Mouse (Mus musculus) stomach, embryonic 16.5 days (tissue): ENCODE measurements around the gene St8sia1. TPM values are rescaled to one million over a fixed set of nuclear protein-coding genes. Genes with fewer than 3 reads are reported as not detected.

Experiments used
- ATAC-seq: fragments of 200-750 bp; cut with Nextera tagmentation; 2 replicates; pipeline ENCODE4 v1.8.0; 2017; ENCODE audit warnings: moderate number of reproducible peaks, moderate TSS enrichment; ENCODE audit not compliant: insufficient read depth, low FRiP score
- H3K27ac ChIP-seq: fragments of 300-500 bp; sonication (generic); 2 replicates; pipeline ENCODE4 v1.5.1; 2014; ENCODE audit warnings: low read length
- H3K27me3 ChIP-seq: fragments of 300-500 bp; sonication (generic); 2 replicates; pipeline ENCODE4 v1.6.1; 2014; ENCODE audit warnings: low read length, control low read depth, mixed read lengths; ENCODE audit not compliant: control insufficient read depth, insufficient read depth
- H3K36me3 ChIP-seq: fragments of 300-500 bp; sonication (generic); 2 replicates; pipeline ENCODE4 v1.6.1; 2014; ENCODE audit warnings: low read length; ENCODE audit not compliant: control insufficient read depth, insufficient read depth
- H3K4me1 ChIP-seq: fragments of 300-500 bp; sonication (generic); 2 replicates; pipeline ENCODE4 v1.6.1; 2014; ENCODE audit warnings: low read length, control low read depth, mixed read lengths; ENCODE audit not compliant: control insufficient read depth, insufficient read depth
- H3K4me2 ChIP-seq: fragments of 300-500 bp; sonication (generic); 2 replicates; pipeline ENCODE4 v1.6.1; 2014; ENCODE audit warnings: low read depth, low read length, mixed read lengths
- H3K4me3 ChIP-seq: fragments of 300-500 bp; sonication (generic); replicated peaks from 2 replicates; pipeline ENCODE4 v1.5.1; 2014; ENCODE audit warnings: mild to moderate bottlenecking, low read length
- H3K9ac ChIP-seq: fragments of 300-500 bp; sonication (generic); 2 replicates; pipeline ENCODE4 v1.6.1; 2014; ENCODE audit warnings: low read length
- H3K9me3 ChIP-seq: fragments of 300-500 bp; sonication (generic); replicated peaks from 2 replicates; pipeline ENCODE4 v1.6.1; 2016; ENCODE audit warnings: low read length, control low read depth; ENCODE audit not compliant: control insufficient read depth
- WGBS: fragments of 180-500 bp; shearing (Covaris S2); extraction: QIAGEN DNeasy Blood & Tissue Kit; methylation state at CpG from one replicate; pipeline ENCODE4 v1.1.7; 2014; 5-methylcytosine and 5-hydroxymethylcytosine counted together
- polyA plus RNA-seq: library from polyadenylated mRNA; unstranded; fragments of >200 nt; fragmentation: Nextera tagmentation; extraction: Ambion mirVana; gene quantifications from 2 replicates; pipeline ENCODE4 v1.2.1, GENCODE M21; 2015

St8sia1 gene
- polyA plus RNA-seq, 1 experiment from 2014 or later = 1.1 TPM

- H3K9ac ChIP-seq = no peak overlapping the region
- no peak for ATAC-seq
Observed at GRCm38 (mm10) chr6:142834911-142835310, 129.3 kb downstream of the St8sia1 start.

GRCm38 (mm10) chr6:142831706-142832105 is 132.5 kb downstream of the St8sia1 start:
- no peak for ATAC-seq
- 73% methylated on average over 3 of the region's 3 CpGs for WGBS
- H3K27ac ChIP-seq = no peak overlapping the region

More at GRCm38 (mm10) chr6:142834911-142835310, 129.3 kb downstream of the St8sia1 start:
- no peak overlapping the region for H3K27ac ChIP-seq
- no peak overlapping the region for H3K4me2 ChIP-seq
- WGBS = 57% methylated on average over 4 of the region's 4 CpGs
- H3K27me3 ChIP-seq = no peaks in the 10 kb centered on the region
- H3K9me3 ChIP-seq = no peaks in the 10 kb centered on the region
- no peaks in the 10 kb centered on the region for H3K4me1 ChIP-seq
- H3K4me3 ChIP-seq = no peak overlapping the region
- no peaks in the 10 kb centered on the region for H3K36me3 ChIP-seq

GRCm38 (mm10) chr6:142831243-142831642 is 133.0 kb downstream of the St8sia1 start:
- Histone ChIP-seq H3K9ac (no peak overlapping the region), H3K4me2 (no peak overlapping the region), H3K27ac (no peak overlapping the region), H3K4me3 (no peak overlapping the region), H3K36me3 (no peaks in the 10 kb centered on the region), H3K27me3 (no peaks in the 10 kb centered on the region), H3K9me3 (no peaks in the 10 kb centered on the region), H3K4me1 (no peaks in the 10 kb centered on the region)
- no peak for ATAC-seq
- WGBS = 21% methylated on average over 8 of the region's 8 CpGs

More at GRCm38 (mm10) chr6:142831706-142832105, 132.5 kb downstream of the St8sia1 start:
- H3K9ac ChIP-seq = no peak overlapping the region
- H3K27me3 ChIP-seq = no peaks in the 10 kb centered on the region
- H3K36me3 ChIP-seq = no peaks in the 10 kb centered on the region
- H3K9me3 ChIP-seq = no peaks in the 10 kb centered on the region
- no peak overlapping the region for H3K4me3 ChIP-seq
- no peak overlapping the region for H3K4me2 ChIP-seq
- no peaks in the 10 kb centered on the region for H3K4me1 ChIP-seq

GRCm38 (mm10) chr6:142830221-142830620 is 134.0 kb downstream of the St8sia1 start:
- WGBS = 87% methylated on average over 3 of the region's 3 CpGs
- no peak overlapping the region for H3K9ac ChIP-seq
- no peaks in the 10 kb centered on the region for H3K9me3 ChIP-seq
- no peaks in the 10 kb centered on the region for H3K4me1 ChIP-seq
- no peak overlapping the region for H3K4me3 ChIP-seq
- H3K36me3 ChIP-seq = no peaks in the 10 kb centered on the region
- no peak for ATAC-seq
- H3K4me2 ChIP-seq = no peak overlapping the region
- H3K27me3 ChIP-seq = no peaks in the 10 kb centered on the region
- H3K27ac ChIP-seq = no peak overlapping the region

DNA sequence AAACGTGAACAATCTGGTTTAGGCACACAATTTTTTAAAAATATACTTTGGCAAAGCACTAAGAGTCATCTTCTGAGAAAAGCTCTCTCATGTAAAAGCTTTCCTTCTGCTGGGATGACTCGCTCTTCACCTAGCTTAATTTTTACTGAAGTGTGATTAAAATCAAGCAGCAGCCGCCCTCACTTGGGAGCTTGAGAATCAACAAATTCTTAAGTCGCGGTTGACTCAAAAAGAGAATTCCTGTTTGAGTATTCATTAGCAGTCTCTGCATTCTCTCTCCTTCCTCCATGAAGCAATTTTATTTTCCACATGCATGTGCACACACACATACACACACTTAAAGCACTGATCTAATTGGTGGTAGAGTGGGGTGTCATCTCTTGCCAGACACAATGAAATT is 138.8 kb downstream of the St8sia1 start:
- WGBS = 78% methylated on average over 5 of the region's 5 CpGs
- ATAC-seq = no peak

GRCm38 (mm10) chr6:142823008-142823787 is 141.1 kb downstream of the St8sia1 start:
- no peaks in the 10 kb centered on the region for H3K27me3 ChIP-seq
- no peak overlapping the region for H3K4me2 ChIP-seq
- ATAC-seq = no peak
- no peak overlapping the region for H3K4me3 ChIP-seq
- WGBS = 61% methylated on average over 5 of the region's 5 CpGs
- H3K4me1 ChIP-seq = no peaks in the 10 kb centered on the region
- no peaks in the 10 kb centered on the region for H3K9me3 ChIP-seq
- no peaks in the 10 kb centered on the region for H3K36me3 ChIP-seq
- no peak overlapping the region for H3K27ac ChIP-seq
- no peak overlapping the region for H3K9ac ChIP-seq

More for the DNA sequence above, 138.8 kb downstream of the St8sia1 start:
- H3K4me2 ChIP-seq = no peak overlapping the region
- no peak overlapping the region for H3K9ac ChIP-seq
- no peaks in the 10 kb centered on the region for H3K9me3 ChIP-seq
- no peak overlapping the region for H3K4me3 ChIP-seq
- H3K36me3 ChIP-seq = no peaks in the 10 kb centered on the region
- H3K4me1 ChIP-seq = no peaks in the 10 kb centered on the region
- no peaks in the 10 kb centered on the region for H3K27me3 ChIP-seq
- no peak overlapping the region for H3K27ac ChIP-seq

GRCm38 (mm10) chr6:142818306-142818705 is 145.9 kb downstream of the St8sia1 start:
- Histone ChIP-seq H3K9ac (no peak overlapping the region), H3K4me1 (no peaks in the 10 kb centered on the region), H3K27ac (no peak overlapping the region), H3K36me3 (no peaks in the 10 kb centered on the region), H3K4me2 (no peak overlapping the region), H3K27me3 (no peaks in the 10 kb centered on the region), H3K4me3 (no peak overlapping the region), H3K9me3 (no peaks in the 10 kb centered on the region)
- 94% methylated on average over 10 of the region's 10 CpGs for WGBS
- no peak for ATAC-seq

DNA sequence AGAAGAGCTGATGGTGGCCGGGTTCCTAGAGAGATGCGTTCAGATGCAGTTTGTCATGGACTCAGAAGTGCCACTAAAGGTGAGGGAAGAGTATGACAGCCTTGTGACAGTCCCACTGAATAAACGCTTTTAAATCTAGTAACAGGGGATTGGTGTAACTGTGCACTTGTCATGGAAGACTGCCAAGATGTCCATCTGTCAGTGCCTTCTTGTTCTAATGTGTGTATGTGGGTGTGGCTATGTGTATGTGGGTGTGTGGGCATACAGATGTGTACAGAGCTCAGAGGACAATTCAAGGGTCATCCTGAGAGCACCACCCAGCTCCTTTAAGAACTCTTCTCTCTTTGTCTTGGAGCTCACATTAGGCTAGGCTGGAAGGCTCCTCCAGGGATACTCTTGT is 148.7 kb downstream of the St8sia1 start:
- no peak overlapping the region for H3K9ac ChIP-seq
- ATAC-seq = no peak
- no peak overlapping the region for H3K27ac ChIP-seq

GRCm38 (mm10) chr6:142814495-142814921 is 149.7 kb downstream of the St8sia1 start:
- H3K9ac ChIP-seq = peak overlapping the region; percentile 64
- H3K27ac ChIP-seq = no peak overlapping the region
- ATAC-seq = peak; percentile 46
- peak overlapping the region; percentile 78 for H3K4me2 ChIP-seq
- H3K9me3 ChIP-seq = no peaks in the 10 kb centered on the region
- H3K4me3 ChIP-seq = peak overlapping the region; percentile 49
- WGBS = 3% methylated on average over 15 of the region's 15 CpGs
- H3K36me3 ChIP-seq = no peaks in the 10 kb centered on the region
- no peaks in the 10 kb centered on the region for H3K4me1 ChIP-seq
- no peaks in the 10 kb centered on the region for H3K27me3 ChIP-seq

More for the DNA sequence above, 148.7 kb downstream of the St8sia1 start:
- no peaks in the 10 kb centered on the region for H3K9me3 ChIP-seq
- H3K4me2 ChIP-seq = no peak overlapping the region
- H3K4me3 ChIP-seq = no peak overlapping the region
- H3K4me1 ChIP-seq = no peaks in the 10 kb centered on the region
- H3K36me3 ChIP-seq = no peaks in the 10 kb centered on the region
- 68% methylated on average over 3 of the region's 3 CpGs for WGBS
- no peaks in the 10 kb centered on the region for H3K27me3 ChIP-seq
